Mouse (Mus musculus) liver, embryonic 14.5 days (tissue): ENCODE measurements at regions not wholly inside any gene's neighbourhood (a gene's known extent, or its start where the extent isn't known, plus 50 kb on each side); places are given as distances from the start of the nearest gene placed in this dataset.
A peak's percentile ranks its signal among the peaks of the same experiment; 100 is the strongest.

Experiments used
- CTCF ChIP-seq: IDR thresholded peaks from 2 replicates; pipeline ENCODE4 v1.5.1; 2016; ENCODE audit warnings: antibody characterized with exemption, low read depth, control low read depth
- EP300 ChIP-seq: IDR thresholded peaks from 2 replicates; pipeline ENCODE4 v1.6.1; 2016; ENCODE audit warnings: antibody characterized with exemption, low read depth

GRCm38 (mm10) chr6:127265063-127265775 lies 113.2 kb upstream of the Ccnd2 start:
- TF ChIP-seq EP300 (no peak), CTCF (peak; percentile 11; the same call in 1 of the 2 replicates)
